Mouse (Mus musculus) kidney, embryonic 16.5 days (tissue): Measurements from ENCODE around the gene Lcn5. TPM values are rescaled to one million over a fixed set of nuclear protein-coding genes. Genes with fewer than 3 reads are reported as not detected.
"Not testable (repeated sequence)": the region's sequence is repeated elsewhere in the genome, so short reads cannot be mapped to it uniquely, and the experiment has no call there.

Experiments used
- ATAC-seq: fragments of 200-750 bp; cut with Nextera tagmentation; 2 replicates; pipeline ENCODE4 v1.8.0; 2017; ENCODE audit warnings: moderate TSS enrichment; ENCODE audit not compliant: low FRiP score, low TSS enrichment
- H3K27ac ChIP-seq: fragments of 300-500 bp; sonication (generic); 2 replicates; pipeline ENCODE4 v1.5.1; 2014; ENCODE audit warnings: low read length
- H3K27me3 ChIP-seq: fragments of 300-500 bp; sonication (generic); 2 replicates; pipeline ENCODE4 v1.6.1; 2014; ENCODE audit warnings: low read length, control low read depth, mixed read lengths; ENCODE audit not compliant: insufficient read depth
- H3K36me3 ChIP-seq: fragments of 300-500 bp; sonication (generic); 2 replicates; pipeline ENCODE4 v1.6.1; 2014; ENCODE audit warnings: low read length, control low read depth, mixed read lengths; ENCODE audit not compliant: insufficient read depth
- H3K4me1 ChIP-seq: fragments of 300-500 bp; sonication (generic); 2 replicates; pipeline ENCODE4 v1.6.1; 2014; ENCODE audit warnings: low read length, control low read depth, mixed read lengths; ENCODE audit not compliant: insufficient read depth
- H3K4me2 ChIP-seq: fragments of 300-500 bp; sonication (generic); replicated peaks from 2 replicates; pipeline ENCODE4 v1.6.1; 2014; ENCODE audit warnings: low read depth, low read length
- H3K4me3 ChIP-seq: fragments of 300-500 bp; sonication (generic); 2 replicates; pipeline ENCODE4 v1.5.1; 2014; ENCODE audit warnings: mild to moderate bottlenecking, low read length
- H3K9ac ChIP-seq: fragments of 300-500 bp; sonication (generic); replicated peaks from 2 replicates; pipeline ENCODE4 v1.6.1; 2014; ENCODE audit warnings: low read length
- H3K9me3 ChIP-seq: fragments of 300-500 bp; sonication (generic); 2 replicates; pipeline ENCODE4 v1.6.1; 2016; ENCODE audit warnings: low read length, control low read depth
- WGBS: fragments of 180-500 bp; shearing (Covaris S2); extraction: QIAGEN DNeasy Blood & Tissue Kit; methylation state at CpG from one replicate; pipeline ENCODE4 v1.1.7; 2014; 5-methylcytosine and 5-hydroxymethylcytosine counted together
- polyA plus RNA-seq: library from polyadenylated mRNA; unstranded; fragments of >200 nt; fragmentation: Nextera tagmentation; extraction: Ambion mirVana; gene quantifications from 2 replicates; pipeline ENCODE4 v1.2.1, GENCODE M21; 2015

The Lcn5 gene
- polyA plus RNA-seq, 1 experiment from 2014 or later, result not detected

- WGBS, result 43% methylated on average over 1 of the region's 1 CpGs
- H3K4me3 ChIP-seq, result no peak overlapping the region
- no peaks in the 10 kb centered on the region for H3K27me3 ChIP-seq
- no peak for ATAC-seq
- H3K9ac ChIP-seq, result no peak overlapping the region
- no peaks in the 10 kb centered on the region for H3K36me3 ChIP-seq
- H3K4me2 ChIP-seq, result no peak overlapping the region
- no peaks in the 10 kb centered on the region for H3K9me3 ChIP-seq
- no peak overlapping the region for H3K27ac ChIP-seq
- no peaks in the 10 kb centered on the region for H3K4me1 ChIP-seq
Observed at GRCm38 (mm10) chr2:25663511-25663910, 5.8 kb downstream of the Lcn5 start.

- no peak overlapping the region for H3K27ac ChIP-seq
- H3K4me2 ChIP-seq, result no peak overlapping the region
- H3K27me3 ChIP-seq, result no peaks in the 10 kb centered on the region
- H3K9me3 ChIP-seq, result no peaks in the 10 kb centered on the region
- no peak for ATAC-seq
- H3K4me1 ChIP-seq, result no peaks in the 10 kb centered on the region
- no peaks in the 10 kb centered on the region for H3K36me3 ChIP-seq
- WGBS, result 76% methylated on average over 5 of the region's 5 CpGs
- no peak overlapping the region for H3K4me3 ChIP-seq
- H3K9ac ChIP-seq, result no peak overlapping the region
Observed at GRCm38 (mm10) chr2:25664125-25664524, 6.4 kb downstream of the Lcn5 start.

- Histone ChIP-seq H3K36me3 (no peaks in the 10 kb centered on the region), H3K27me3 (no peaks in the 10 kb centered on the region), H3K4me3 (no peak overlapping the region), H3K4me2 (no peak overlapping the region), H3K27ac (no peak overlapping the region), H3K9me3 (no peaks in the 10 kb centered on the region), H3K9ac (no peak overlapping the region), H3K4me1 (no peaks in the 10 kb centered on the region)
- 66% methylated on average over 1 of the region's 1 CpGs for WGBS
- ATAC-seq, result no peak
Observed at GRCm38 (mm10) chr2:25666516-25666915, 8.8 kb downstream of the Lcn5 start.

GRCm38 (mm10) chr2:25676486-25676885, 18.7 kb downstream of the Lcn5 start, which contains the start of gene Lcn6:
TSS of gene Lcn6 (plus strand) at chr2:25676786.
- Histone ChIP-seq H3K4me1 (no peaks in the 10 kb centered on the region), H3K4me3 (no peak within 1 kb of the TSS), H3K27me3 (no peaks in the 10 kb centered on the region), H3K27ac (no peak within 1 kb of the TSS), H3K4me2 (no peak within 1 kb of the TSS), H3K9ac (no peak within 1 kb of the TSS), H3K9me3 (no peaks in the 10 kb centered on the region), H3K36me3 (no peaks in the 10 kb centered on the region)
- 89% methylated on average over 3 of the region's 3 CpGs for WGBS
- no peak for ATAC-seq

- Histone ChIP-seq H3K4me1 (no peaks in the 10 kb centered on the region), H3K27me3 (no peaks in the 10 kb centered on the region), H3K27ac (no peak overlapping the region), H3K4me2 (no peak overlapping the region), H3K4me3 (no peak overlapping the region), H3K9me3 (no peaks in the 10 kb centered on the region), H3K36me3 (no peaks in the 10 kb centered on the region), H3K9ac (no peak overlapping the region)
- 89% methylated on average over 6 of the region's 6 CpGs for WGBS
- ATAC-seq, result no peak
Observed at GRCm38 (mm10) chr2:25679559-25679958, 21.8 kb downstream of the Lcn5 start.

GRCm38 (mm10) chr2:25682426-25682825, 24.7 kb downstream of the Lcn5 start, which contains the start of gene Lcn10:
TSS of gene Lcn10 (plus strand) at chr2:25682726.
- H3K36me3 ChIP-seq, result no peaks in the 10 kb centered on the region
- H3K27ac ChIP-seq, result no peak within 1 kb of the TSS
- H3K4me3 ChIP-seq, result no peak within 1 kb of the TSS
- 63% methylated on average over 2 of the region's 2 CpGs for WGBS
- no peak for ATAC-seq
- no peak within 1 kb of the TSS for H3K4me2 ChIP-seq
- no peak within 1 kb of the TSS for H3K9ac ChIP-seq
- H3K4me1 ChIP-seq, result no peaks in the 10 kb centered on the region
- H3K9me3 ChIP-seq, result no peaks in the 10 kb centered on the region
- no peaks in the 10 kb centered on the region for H3K27me3 ChIP-seq

GRCm38 (mm10) chr2:25686941-25687340, 29.2 kb downstream of the Lcn5 start:
- H3K27me3 ChIP-seq, result no peaks in the 10 kb centered on the region
- no peak overlapping the region for H3K4me3 ChIP-seq
- no peak for ATAC-seq
- H3K27ac ChIP-seq, result no peak overlapping the region
- no peak overlapping the region for H3K9ac ChIP-seq
- no peak overlapping the region for H3K4me2 ChIP-seq
- no peaks in the 10 kb centered on the region for H3K36me3 ChIP-seq
- no peaks in the 10 kb centered on the region for H3K9me3 ChIP-seq
- no peaks in the 10 kb centered on the region for H3K4me1 ChIP-seq
- WGBS, result 79% methylated on average over 4 of the region's 4 CpGs

GRCm38 (mm10) chr2:25694605-25695004, 36.9 kb downstream of the Lcn5 start:
- no peak overlapping the region for H3K4me2 ChIP-seq
- H3K27ac ChIP-seq, result no peak overlapping the region
- no peaks in the 10 kb centered on the region for H3K9me3 ChIP-seq
- H3K36me3 ChIP-seq, result no peaks in the 10 kb centered on the region
- H3K9ac ChIP-seq, result no peak overlapping the region
- H3K27me3 ChIP-seq, result no peaks in the 10 kb centered on the region
- no peaks in the 10 kb centered on the region for H3K4me1 ChIP-seq
- no peak overlapping the region for H3K4me3 ChIP-seq
- ATAC-seq, result no peak

GRCm38 (mm10) chr2:25696951-25697350, 39.2 kb downstream of the Lcn5 start:
- Histone ChIP-seq H3K4me2 (no peak overlapping the region), H3K36me3 (no peaks in the 10 kb centered on the region), H3K4me3 (no peak overlapping the region), H3K9ac (no peak overlapping the region), H3K9me3 (no peaks in the 10 kb centered on the region), H3K4me1 (no peaks in the 10 kb centered on the region), H3K27ac (no peak overlapping the region), H3K27me3 (no peaks in the 10 kb centered on the region)
- WGBS, result 21% methylated on average over 4 of the region's 4 CpGs
- no peak for ATAC-seq

- ATAC-seq, result no peak
- no peak overlapping the region for H3K4me3 ChIP-seq
- WGBS, result 76% methylated on average over 2 of the region's 2 CpGs
Observed at GRCm38 (mm10) chr2:25698696-25699095, 40.9 kb downstream of the Lcn5 start.

GRCm38 (mm10) chr2:25699743-25700142, 42.0 kb downstream of the Lcn5 start, which contains the start of gene Obp2a:
TSS of gene Obp2a (plus strand) at chr2:25700043.
- 86% methylated on average over 3 of the region's 3 CpGs for WGBS
- H3K36me3 ChIP-seq, H3K4me1 ChIP-seq, H3K27me3 ChIP-seq, H3K9me3 ChIP-seq, H3K4me2 ChIP-seq, H3K27ac ChIP-seq, H3K9ac ChIP-seq, ATAC-seq, H3K4me3 ChIP-seq: not testable (repeated sequence)

More at GRCm38 (mm10) chr2:25698696-25699095, 40.9 kb downstream of the Lcn5 start:
- H3K4me2 ChIP-seq, result no peak overlapping the region
- H3K4me1 ChIP-seq, result no peaks in the 10 kb centered on the region
- no peak overlapping the region for H3K27ac ChIP-seq
- H3K27me3 ChIP-seq, result no peaks in the 10 kb centered on the region
- H3K9ac ChIP-seq, result no peak overlapping the region
- no peaks in the 10 kb centered on the region for H3K36me3 ChIP-seq
- H3K9me3 ChIP-seq, result no peaks in the 10 kb centered on the region
